Mouse (Mus musculus): ENCODE measurements around the gene Nup85. TPM values are rescaled to one million over a fixed set of nuclear protein-coding genes. Genes with fewer than 3 reads are reported as not detected.

Gene Nup85
- total and polyA plus RNA-seq, 3 experiments, result 282 to 326 (median 290) TPM

- TF ChIP-seq JUN (IDR thresholded peaks at IDR 0.05; ENCODE audit: insufficient read depth, low read depth, low read length), result peak; percentile 15; the same call in 1 of the 2 replicates
- peak; percentile 91; the same call in 1 of the 2 replicates for TF ChIP-seq GABPA (IDR thresholded peaks at IDR 0.05; ENCODE audit: insufficient replicate concordance, low read depth, low read length)
- TF ChIP-seq HCFC1 (IDR thresholded peaks at IDR 0.05; ENCODE audit: low read depth, low read length), result peak; percentile 100
- TF ChIP-seq ETS1 (conservative IDR thresholded peaks at IDR 0.05; ENCODE audit: low read depth, low read length), result peak; percentile 47; the same call in 1 of the 2 replicates
- TF ChIP-seq UBTF (IDR thresholded peaks at IDR 0.05; ENCODE audit: low read depth, low read length), result 0 out of 2 replicates have a peak, but pooled peaks have one; percentile 33
- TF ChIP-seq MAX (IDR thresholded peaks at IDR 0.05; ENCODE audit: low read length), result peak; percentile 90
- peak; percentile 97 for TF ChIP-seq SIN3A (IDR thresholded peaks at IDR 0.05; ENCODE audit: low read length)
- TF ChIP-seq PAX5 (IDR thresholded peaks at IDR 0.05; ENCODE audit: low read length), result no peak
- TF ChIP-seq TCF12 (IDR thresholded peaks at IDR 0.05; ENCODE audit: low read depth, low read length), result peak; percentile 85
- TF ChIP-seq BHLHE40 (IDR thresholded peaks at IDR 0.05; ENCODE audit: low read depth, low read length), result peak; percentile 69
- TF ChIP-seq CTCF (conservative IDR thresholded peaks at IDR 0.05 in 1 of 2, IDR thresholded peaks at IDR 0.05 in 1 of 2; ENCODE audit: low read depth in 2 of 2, low read length in 2 of 2), result no peak
- TF ChIP-seq ZKSCAN1 (IDR thresholded peaks at IDR 0.05; ENCODE audit: borderline replicate concordance, low read depth, low read length), result no peak
- peak; percentile 91; the same call in 1 of the 2 replicates for TF ChIP-seq E2F4 (IDR thresholded peaks at IDR 0.05; ENCODE audit: insufficient replicate concordance, low read depth, low read length)
- TF ChIP-seq POLR2AphosphoS2 (IDR thresholded peaks at IDR 0.05; ENCODE audit: low read depth, low read length), result peak; percentile 92
- TF ChIP-seq JUND (conservative IDR thresholded peaks at IDR 0.05; ENCODE audit: low read depth, low read length), result 0 out of 2 replicates have a peak, but pooled peaks have one; percentile 46
- TF ChIP-seq ELF1 (IDR thresholded peaks at IDR 0.05; ENCODE audit: low read depth, low read length), result peak; percentile 97
- peak; percentile 52 for TF ChIP-seq ZNF384 (IDR thresholded peaks at IDR 0.05; ENCODE audit: low read depth, low read length)
These were observed 63.7 kb downstream of the Nup85 start, which contains the start of gene Slc25a19 (continued) for GRCm38 (mm10) chr11:115627705-115628464.

GRCm38 (mm10) chr11:115628465-115629101 lies 64.3 kb downstream of the Nup85 start:
- no peaks in the 10 kb centered on the region for H3K9me3 ChIP-seq (replicated peaks; ENCODE audit: low read length)
- no peaks in the 10 kb centered on the region for H3K27me3 ChIP-seq (replicated peaks)
- peak overlapping the region; percentile 40 to 78 (median 58) for H3K4me3 ChIP-seq (replicated peaks in 1 of 3; ENCODE audit: low read depth in 2 of 3, low read length in 2 of 3, poor library complexity in 1 of 3)
- H3K27ac ChIP-seq (ENCODE audit: insufficient read depth, low read depth), result peak overlapping the region; percentile 65
- dilution Hi-C loops (cut with MboI; ENCODE audit: extremely low pct_ligation_motif_present, extremely low pct_unique_long_range_greater_than_20kb, low sequenced_read_pairs), result no loop called here
- peak overlapping the region; percentile 63 for H3K9ac ChIP-seq (ENCODE audit: insufficient read depth, low read depth)
- in situ Hi-C loops (cut with MboI; ENCODE audit: low pct_ligation_motif_present, low pct_unique_long_range_greater_than_20kb, low sequenced_read_pairs), result loop anchor here (25.0 kb wide), 1 partner anchor 784 kb away; the partner anchor contains the start of gene Rnf157
- peaks cover 17 to 26% of the 10 kb centered on the region in 2 experiments for H3K36me3 ChIP-seq (replicated peaks in 1 of 2; ENCODE audit: control insufficient read depth in 1 of 2, insufficient read depth in 1 of 2, low read length in 1 of 2)
- H3K79me2 ChIP-seq (replicated peaks; ENCODE audit: control insufficient read depth, extremely low read depth, insufficient read depth, poor library complexity, severe bottlenecking), result peaks cover 43% of the 10 kb centered on the region
- DNase-seq (ENCODE audit: extremely low read depth), result no peak
- TF ChIP-seq TBP (conservative IDR thresholded peaks at IDR 0.05; ENCODE audit: low read depth, low read length), result no peak
- no peak for TF ChIP-seq MAFK (IDR thresholded peaks at IDR 0.05; ENCODE audit: insufficient replicate concordance, low read length)
- TF ChIP-seq USF2 (conservative IDR thresholded peaks at IDR 0.05; ENCODE audit: low read depth, low read length), result no peak
- TF ChIP-seq ZC3H11A (IDR thresholded peaks at IDR 0.05; ENCODE audit: low read depth, low read length), result no peak
- TF ChIP-seq E2F4 (IDR thresholded peaks at IDR 0.05; ENCODE audit: insufficient replicate concordance, low read depth, low read length), result no peak
- no peak for TF ChIP-seq IRF4 (IDR thresholded peaks at IDR 0.05; ENCODE audit: low read depth, low read length)
- H3K4me1 ChIP-seq (ENCODE audit: control insufficient read depth in 1 of 2, insufficient read depth in 2 of 2), result peaks cover 31 to 54% of the 10 kb centered on the region in 2 experiments
- H3K4me2 ChIP-seq (ENCODE audit: insufficient read depth, low read depth, poor library complexity, severe bottlenecking), result peak overlapping the region; percentile 58

All from CH12.LX (cell line).